Mouse (Mus musculus) neural tube, embryonic 13.5 days (tissue): ENCODE results near the gene Dppa3. TPM values are rescaled to one million over a fixed set of nuclear protein-coding genes. Genes with fewer than 3 reads are reported as not detected.

ENCODE experiments used
- ATAC-seq: fragments of 200-750 bp; cut with Nextera tagmentation; 2 replicates; pipeline ENCODE4 v1.8.0; 2017; ENCODE audit warnings: low read depth, mild to moderate bottlenecking, moderate TSS enrichment, moderate library complexity
- H3K27ac ChIP-seq: fragments of 300-500 bp; sonication (generic); replicated peaks from 2 replicates; pipeline ENCODE4 v1.5.1; 2015; ENCODE audit warnings: moderate library complexity, mild to moderate bottlenecking, inconsistent platforms
- H3K27me3 ChIP-seq: fragments of 300-500 bp; sonication (generic); 2 replicates; pipeline ENCODE4 v1.6.1; 2015; ENCODE audit warnings: mild to moderate bottlenecking, inconsistent platforms
- H3K36me3 ChIP-seq: fragments of 300-500 bp; sonication (generic); 2 replicates; pipeline ENCODE4 v1.6.1; 2015; ENCODE audit warnings: mild to moderate bottlenecking, inconsistent platforms
- H3K4me1 ChIP-seq: fragments of 300-500 bp; sonication (generic); replicated peaks from 2 replicates; pipeline ENCODE4 v1.6.1; 2015; ENCODE audit warnings: inconsistent platforms
- H3K4me2 ChIP-seq: fragments of 300-500 bp; sonication (generic); 2 replicates; pipeline ENCODE4 v1.6.1; 2015; ENCODE audit warnings: inconsistent platforms, mild to moderate bottlenecking, moderate library complexity
- H3K4me3 ChIP-seq: fragments of 300-500 bp; sonication (generic); 2 replicates; pipeline ENCODE4 v1.5.1; 2015; ENCODE audit warnings: mild to moderate bottlenecking, inconsistent platforms
- H3K9ac ChIP-seq: fragments of 300-500 bp; sonication (generic); 2 replicates; pipeline ENCODE4 v1.6.1; 2015; ENCODE audit warnings: moderate library complexity, mild to moderate bottlenecking, inconsistent platforms
- H3K9me3 ChIP-seq: fragments of 300-500 bp; sonication (generic); 2 replicates; pipeline ENCODE4 v1.6.1; 2016; ENCODE audit warnings: inconsistent platforms
- WGBS: fragments of 180-500 bp; shearing (Covaris S2); methylation state at CpG from one replicate; pipeline ENCODE4 v1.1.7; 2015; 5-methylcytosine and 5-hydroxymethylcytosine counted together
- polyA plus RNA-seq: library from polyadenylated mRNA; unstranded; fragments of >200 nt; fragmentation: Nextera tagmentation; extraction: Ambion mirVana; gene quantifications from 2 replicates; pipeline ENCODE4 v1.2.1, GENCODE M21; 2015

Dppa3 gene
- polyA plus RNA-seq, 1 experiment from 2014 or later, result not detected

GRCm38 (mm10) chr6:122672746-122673145 is 46.5 kb downstream of the Dppa3 start:
- no peak for ATAC-seq
- H3K9ac ChIP-seq, result no peak overlapping the region
- H3K27ac ChIP-seq, result no peak overlapping the region
- H3K4me3 ChIP-seq, result no peak overlapping the region
- peaks cover 7% of the 10 kb centered on the region; the same call in 1 of the 2 replicates for H3K4me1 ChIP-seq
- H3K27me3 ChIP-seq, result no peaks in the 10 kb centered on the region
- H3K36me3 ChIP-seq, result no peaks in the 10 kb centered on the region
- no peaks in the 10 kb centered on the region for H3K9me3 ChIP-seq
- WGBS, result 70% methylated on average over 8 of the region's 8 CpGs
- no peak overlapping the region for H3K4me2 ChIP-seq

Other genes with a start within 250 kb of the Dppa3 start
- gene Rimklb, start 127.6 kb upstream of the Dppa3 start, polyA plus RNA-seq, result 90.9 and 95.0 TPM in 2 replicates
- 2.8 and 4.0 TPM in 2 replicates for gene Mfap5, start 120.6 kb upstream of the Dppa3 start, polyA plus RNA-seq
- 0.45 TPM in 2 replicates for gene Aicda, start 72.6 kb upstream of the Dppa3 start, polyA plus RNA-seq
- 2.1 and 2.3 TPM in 2 replicates for gene Apobec1, start 24.0 kb upstream of the Dppa3 start, polyA plus RNA-seq
- not detected in 2 replicates for gene Gdf3, start 16.3 kb upstream of the Dppa3 start, polyA plus RNA-seq
- gene Nanog, start 81.1 kb downstream of the Dppa3 start, polyA plus RNA-seq, result 0.15 TPM in 2 replicates
- gene Slc2a3, start 175.2 kb downstream of the Dppa3 start, polyA plus RNA-seq, result 22.5 and 27.5 TPM in 2 replicates
- 6.3 and 7.3 TPM in 2 replicates for gene Foxj2, start 193.5 kb downstream of the Dppa3 start, polyA plus RNA-seq
- gene C3ar1, start 229.8 kb downstream of the Dppa3 start, polyA plus RNA-seq, result 2.6 and 2.7 TPM in 2 replicates
- gene Necap1, start 248.1 kb downstream of the Dppa3 start, polyA plus RNA-seq, result 128 and 130 TPM in 2 replicates